Mouse (Mus musculus) retina, postnatal 1 day (tissue): ENCODE measurements around the gene Cd5.
A peak's percentile ranks its signal among the peaks of the same experiment; 100 is the strongest.

Experiments
- DNase-seq: peaks from one replicate; pipeline ENCODE4 v3.0.0-alpha.2; 2012

Gene Cd5

DNA sequence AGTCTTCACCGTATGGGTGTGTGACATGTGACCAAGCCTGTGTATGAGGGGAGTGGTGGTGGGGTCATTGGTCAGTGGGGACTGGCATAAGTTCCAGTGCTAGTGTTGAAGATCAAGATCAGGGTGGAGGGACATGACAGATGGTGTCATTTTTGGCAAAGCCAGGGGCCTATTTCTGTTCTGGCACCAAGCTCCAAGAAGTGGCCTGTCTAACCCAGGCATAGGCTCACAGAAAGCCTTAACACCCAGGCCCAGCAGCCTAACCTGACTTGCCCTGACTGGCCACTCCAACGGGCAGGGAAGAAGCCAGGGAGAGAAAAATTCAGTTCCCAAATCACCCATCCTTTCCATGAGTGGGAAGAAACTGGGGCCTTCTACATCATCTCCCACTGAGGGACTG lies 18.7 kb upstream of the Cd5 start:
- no peak for DNase-seq

DNA sequence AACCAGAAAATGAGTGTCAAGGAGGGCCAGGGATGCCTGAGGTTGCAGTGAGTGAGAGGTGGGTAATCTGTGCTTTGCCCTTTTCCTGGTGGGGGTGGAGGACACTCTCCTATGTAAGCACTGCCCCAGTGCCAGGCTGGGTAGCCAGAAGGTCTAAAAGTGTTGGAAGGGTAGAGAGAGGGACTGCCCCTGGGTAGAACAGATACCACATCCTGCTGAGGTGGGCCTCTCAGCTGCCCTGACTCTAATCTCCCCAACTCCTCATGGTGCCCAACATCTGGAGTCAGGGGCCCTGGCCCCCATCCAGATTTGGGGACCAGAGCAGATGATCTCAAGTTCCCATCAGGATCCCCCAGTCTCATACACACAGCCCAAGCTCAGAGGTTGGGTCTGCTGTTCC lies 18.3 kb upstream of the Cd5 start:
- no peak for DNase-seq

DNA sequence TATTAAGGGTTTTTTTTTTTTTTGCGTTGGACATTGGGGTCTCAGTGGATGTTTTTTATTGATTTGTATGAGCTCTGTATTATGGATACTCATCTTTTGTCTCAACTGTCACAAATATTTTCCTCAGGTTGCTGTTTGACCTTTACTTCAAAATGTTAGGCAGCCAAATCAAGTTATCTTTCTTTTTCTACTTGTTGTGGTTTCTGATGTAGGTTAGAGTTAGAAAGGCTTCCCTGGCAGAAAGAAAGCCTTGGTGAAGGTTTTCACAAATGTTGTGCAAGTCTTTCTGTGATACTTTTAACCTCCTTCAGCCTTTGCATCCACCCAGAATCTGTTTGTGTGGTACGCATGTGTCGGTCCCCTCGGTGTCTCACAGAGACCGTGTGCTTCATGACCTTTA lies 13.8 kb upstream of the Cd5 start:
- DNase-seq = no peak

DNA sequence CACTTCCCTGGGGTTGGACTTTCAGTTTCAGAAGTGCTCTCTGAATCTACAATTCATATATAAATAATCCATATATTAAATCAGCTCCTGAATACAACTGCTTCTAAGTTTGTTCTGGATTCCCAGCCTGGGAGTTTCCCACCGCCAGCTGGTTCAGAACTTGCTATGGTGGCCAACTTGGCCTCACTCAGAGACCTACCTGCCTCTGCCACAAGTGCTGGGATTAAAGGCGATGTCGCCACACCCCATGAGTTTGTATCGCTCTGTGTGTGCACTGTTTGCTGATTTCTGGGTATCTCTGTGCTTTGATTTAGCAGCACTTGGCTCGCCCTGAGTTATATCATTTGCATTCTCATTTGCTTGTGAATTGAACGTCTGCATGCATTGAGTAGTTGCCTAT lies 13.3 kb upstream of the Cd5 start:
- no peak for DNase-seq

DNA sequence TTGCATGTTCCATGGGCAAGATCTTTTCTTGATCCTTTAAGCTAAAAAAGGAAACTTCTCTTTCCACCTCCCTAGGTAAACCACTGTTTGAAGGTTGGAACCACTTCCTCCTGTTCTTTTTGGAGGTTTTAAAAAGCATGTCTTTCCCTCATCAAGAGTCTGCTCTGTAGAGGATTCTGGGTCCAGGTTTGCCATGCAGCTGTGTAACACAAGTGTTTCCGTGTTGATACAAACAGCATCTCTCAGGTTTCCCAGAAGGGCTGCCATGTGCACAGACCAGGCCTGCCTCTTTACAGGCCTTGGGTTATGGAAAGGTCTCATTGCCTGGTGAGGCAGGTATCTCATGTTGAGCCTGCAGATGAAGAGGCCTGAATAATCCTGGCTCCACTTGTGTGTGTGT lies 12.8 kb upstream of the Cd5 start:
- no peak for DNase-seq

DNA sequence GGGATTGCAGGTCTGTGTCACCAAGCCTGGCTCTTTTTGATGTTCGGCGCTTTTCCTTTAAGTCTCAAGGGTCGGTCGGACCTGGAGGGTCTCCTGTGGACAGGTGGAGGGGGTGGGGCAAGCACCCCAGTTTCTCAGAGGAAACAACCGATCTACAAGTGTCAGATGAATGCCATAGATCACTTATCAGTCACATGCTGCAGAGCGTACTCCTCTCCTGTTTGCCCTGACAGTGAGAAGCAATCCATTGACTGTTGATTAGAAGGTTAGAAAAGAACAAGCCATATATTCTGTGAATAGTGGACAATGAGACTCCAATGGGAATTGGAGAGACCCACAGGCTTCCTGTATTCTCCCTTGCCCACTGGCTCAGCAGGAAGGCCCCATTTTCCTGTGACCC lies 11.4 kb upstream of the Cd5 start:
- DNase-seq = no peak

DNA sequence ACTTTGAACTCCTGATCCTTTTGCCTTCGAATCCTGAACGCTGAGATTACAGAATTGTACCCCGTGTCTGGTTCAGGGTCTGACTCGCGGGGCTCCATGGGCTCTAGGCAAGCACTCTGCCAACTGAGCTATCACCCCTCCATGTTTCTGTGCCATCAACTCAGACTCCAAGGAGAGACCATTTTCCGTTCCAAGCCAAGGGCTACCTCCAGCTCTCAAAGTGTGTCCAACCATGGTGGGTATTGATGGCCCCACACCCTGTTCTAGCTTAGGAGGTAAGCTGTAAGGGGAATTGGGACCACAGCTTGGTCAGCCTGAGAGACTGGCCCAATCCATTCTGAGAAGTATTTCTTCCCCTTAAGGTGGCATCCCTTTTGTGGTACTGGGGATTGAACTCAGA lies 10.5 kb upstream of the Cd5 start:
- no peak for DNase-seq

DNA sequence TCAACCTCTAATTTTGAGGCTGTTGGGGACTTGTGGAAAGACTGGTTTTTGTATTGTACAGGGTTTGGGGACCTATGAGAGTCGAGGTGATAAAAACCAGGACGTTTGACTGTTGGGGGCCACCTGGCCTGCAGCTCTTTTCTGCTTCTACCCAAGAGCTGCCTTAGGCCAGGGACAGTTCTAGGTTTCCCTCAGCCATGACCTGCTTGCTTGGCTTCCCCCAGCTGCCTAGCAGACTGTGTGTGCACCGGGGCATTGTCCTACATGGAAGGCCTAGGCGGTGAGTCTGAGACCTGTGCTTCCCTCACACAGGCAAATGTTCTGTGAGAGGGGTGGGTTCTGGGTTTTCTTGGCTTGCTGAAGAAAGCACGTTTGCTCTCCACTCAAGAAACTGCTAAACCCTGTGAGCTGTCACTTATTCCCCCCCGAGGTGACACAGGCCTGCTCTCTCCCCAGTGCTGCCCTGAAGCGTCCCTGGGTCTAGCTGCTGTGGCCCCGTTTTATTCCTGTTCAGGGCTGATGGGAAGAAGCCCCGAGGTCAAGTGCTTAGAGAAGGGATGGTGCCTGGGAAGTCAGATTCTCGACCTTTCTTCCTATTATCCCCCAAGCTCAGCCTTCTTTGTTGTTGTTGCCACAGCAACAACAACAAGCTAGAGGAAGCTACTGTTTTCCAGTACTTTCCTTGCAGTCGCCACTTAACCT lies 9.8 kb upstream of the Cd5 start:
- DNase-seq = peak; percentile 28

DNA sequence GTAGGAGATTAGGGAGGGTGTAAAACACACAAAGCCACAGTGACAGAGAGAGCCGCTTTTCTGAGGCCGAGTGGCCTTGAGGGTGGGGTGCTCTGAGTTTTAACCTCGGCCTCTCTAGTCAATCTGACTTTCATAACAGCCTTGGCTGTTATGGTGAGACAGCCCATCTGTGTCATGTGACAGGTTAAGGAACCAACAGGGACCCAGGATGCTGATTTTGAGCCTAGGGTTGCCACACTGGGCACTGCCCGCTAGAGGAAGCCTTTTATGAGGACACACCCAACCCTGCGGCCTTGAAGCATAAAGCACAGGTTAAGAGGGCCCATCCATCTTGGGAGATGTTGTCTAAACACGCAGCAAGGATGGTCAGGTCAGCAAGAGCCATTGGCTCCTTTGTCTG lies 8.9 kb upstream of the Cd5 start:
- DNase-seq = no peak

DNA sequence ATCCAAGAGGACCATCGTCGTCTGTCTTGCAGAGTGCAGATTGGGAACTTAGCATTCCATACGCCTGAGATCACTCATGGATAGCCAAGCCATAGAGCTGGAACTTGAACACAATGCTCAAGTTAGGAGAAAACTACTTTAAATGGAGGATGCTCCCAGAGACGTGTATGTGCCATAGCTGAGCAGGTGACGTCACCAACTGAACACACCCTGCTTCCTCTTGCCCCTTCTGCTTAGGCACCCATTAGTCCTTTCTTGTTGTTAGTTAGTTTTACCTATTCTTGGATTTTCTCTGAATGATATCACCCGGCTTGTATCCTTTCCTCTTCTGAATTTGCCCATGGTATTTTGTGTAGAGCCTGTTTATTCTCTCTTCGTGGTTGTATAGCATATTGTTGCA lies 8.4 kb upstream of the Cd5 start:
- no peak for DNase-seq

DNA sequence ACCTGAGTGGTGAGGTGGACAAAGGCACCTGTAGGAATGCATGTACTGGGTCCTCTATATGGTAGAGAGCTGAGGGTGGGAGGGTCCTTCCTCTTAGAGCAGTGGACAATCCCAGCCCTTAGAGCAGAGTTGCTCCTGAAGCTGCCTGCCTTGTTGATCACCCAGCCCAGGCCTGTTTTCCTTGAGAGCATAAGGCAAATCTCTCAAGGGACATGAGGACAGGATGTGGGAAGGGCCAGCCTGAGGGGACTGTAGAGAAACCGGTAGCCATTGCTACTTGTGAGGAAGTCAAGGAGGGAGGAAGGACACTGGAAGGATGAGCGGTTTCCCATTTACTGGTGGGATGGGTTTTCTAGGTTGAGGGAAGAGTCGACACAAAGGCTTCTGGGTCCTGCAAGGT lies 3.8 kb upstream of the Cd5 start:
- no peak for DNase-seq

DNA sequence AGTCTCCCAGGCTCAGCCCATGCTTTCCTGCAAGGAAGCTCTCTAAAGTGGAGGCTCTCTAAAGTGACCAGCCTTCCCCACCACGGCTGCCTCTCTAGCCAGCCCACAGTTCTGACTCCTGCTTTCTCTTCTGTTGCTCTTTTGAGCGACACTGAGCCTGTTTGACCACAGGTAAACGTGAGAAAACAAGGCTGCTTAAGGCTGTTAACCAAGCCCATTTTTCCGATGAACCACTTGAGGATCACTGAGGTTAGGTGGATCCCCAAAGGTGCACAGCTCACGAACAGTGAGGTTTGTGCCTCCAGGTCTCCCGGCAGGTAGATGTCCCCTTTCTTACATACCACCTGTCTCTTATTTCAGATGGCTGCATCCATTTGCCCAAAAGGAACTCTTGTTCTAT lies 3.3 kb upstream of the Cd5 start:
- no peak for DNase-seq

DNA sequence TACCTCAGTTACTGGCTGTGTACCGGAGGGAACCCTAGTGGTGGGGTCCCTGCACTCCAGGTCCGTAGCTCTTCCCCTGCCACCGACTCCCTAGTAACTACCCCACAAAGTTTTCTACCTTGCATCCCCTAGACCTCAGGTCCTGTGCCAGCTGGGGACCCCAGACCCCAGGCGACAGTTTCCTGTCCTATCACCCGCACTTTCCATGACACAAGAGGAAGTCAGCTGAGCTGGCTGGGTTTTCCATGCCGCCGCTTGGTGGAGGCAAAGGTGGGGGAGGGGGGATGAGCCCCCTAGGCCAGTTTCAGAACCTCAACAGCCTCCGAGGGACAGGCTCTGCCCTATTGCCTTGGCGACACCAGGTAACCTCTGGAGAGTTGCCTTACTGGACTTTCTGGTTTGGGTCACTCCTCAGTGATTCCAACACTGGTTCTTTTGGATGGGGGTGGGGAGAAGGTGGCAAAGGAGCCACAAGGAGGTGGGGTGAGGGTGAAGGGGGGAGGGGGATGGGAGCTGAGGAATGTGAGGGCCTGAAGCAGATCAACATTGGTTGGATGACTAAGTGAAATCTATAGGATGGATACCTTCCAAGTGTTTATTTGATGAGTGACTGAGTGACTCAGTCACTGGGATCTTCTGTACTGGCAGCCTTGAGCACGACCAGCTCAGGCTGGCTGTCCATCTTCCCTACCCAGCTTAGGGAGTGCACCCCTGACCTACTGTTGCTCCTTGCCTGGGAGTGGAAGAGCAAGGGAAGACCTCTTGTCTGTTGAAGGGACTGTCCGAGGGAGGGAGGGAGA lies 2.0 kb upstream of the Cd5 start:
- DNase-seq = no peak

DNA sequence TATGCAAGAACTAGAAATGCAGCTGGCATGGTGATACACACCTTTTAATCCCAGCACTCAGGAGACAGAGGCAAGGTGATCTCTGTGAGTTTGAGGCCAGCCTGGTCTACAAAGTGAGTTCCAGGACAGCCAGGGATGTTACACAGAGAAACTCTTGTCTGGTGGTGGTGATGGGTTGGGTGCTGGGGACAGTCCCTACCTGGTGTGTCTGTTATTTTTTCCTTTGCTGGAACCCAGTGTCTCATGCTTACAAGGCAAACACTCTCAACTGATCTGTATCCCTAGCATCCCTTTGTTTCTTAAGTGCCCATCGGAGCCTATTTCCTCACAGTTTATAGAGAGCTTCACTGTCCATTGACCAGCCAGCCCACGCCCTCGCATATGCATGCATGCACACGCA lies 1.1 kb upstream of the Cd5 start:
- DNase-seq = no peak

DNA sequence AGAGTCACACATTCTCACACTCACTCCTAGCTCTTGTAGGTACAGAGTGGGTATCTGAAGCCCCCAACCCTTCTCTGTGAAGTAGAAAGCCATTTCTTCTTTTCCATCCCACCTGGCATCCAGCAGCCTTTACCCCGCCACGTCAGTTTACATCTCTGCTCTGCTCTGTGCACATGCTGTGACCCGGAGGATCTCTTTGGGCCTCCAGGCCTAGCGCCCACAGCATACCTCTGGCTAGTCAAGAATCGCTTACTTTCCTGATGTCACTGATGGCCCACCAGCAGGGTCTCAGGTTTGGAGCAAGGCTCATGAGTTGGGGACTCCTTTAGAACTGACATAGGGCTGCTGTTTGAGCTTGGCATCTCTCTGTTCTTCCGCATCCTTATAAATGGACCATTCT lies 764 bp downstream of the Cd5 start:
- no peak for DNase-seq

DNA sequence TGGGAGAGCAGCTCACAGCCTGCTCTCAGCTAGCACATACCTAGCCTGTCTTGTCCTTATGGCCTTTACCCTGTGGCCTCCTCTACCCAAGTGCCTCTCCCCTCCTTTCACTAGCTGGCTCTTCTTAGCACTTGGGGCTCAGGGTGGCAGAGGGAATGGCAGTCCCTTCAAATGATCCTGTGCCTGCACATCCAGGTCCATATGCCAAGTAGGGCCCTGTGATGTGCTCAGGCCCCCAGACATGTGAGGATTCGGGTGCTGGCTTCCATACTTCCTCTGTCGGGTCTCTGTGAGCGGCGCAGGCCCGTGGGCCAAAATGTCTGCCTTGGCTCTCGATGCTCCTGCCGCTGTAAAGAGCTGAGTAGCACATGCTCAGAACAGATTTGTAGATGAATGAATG lies 2.9 kb downstream of the Cd5 start:
- no peak for DNase-seq

DNA sequence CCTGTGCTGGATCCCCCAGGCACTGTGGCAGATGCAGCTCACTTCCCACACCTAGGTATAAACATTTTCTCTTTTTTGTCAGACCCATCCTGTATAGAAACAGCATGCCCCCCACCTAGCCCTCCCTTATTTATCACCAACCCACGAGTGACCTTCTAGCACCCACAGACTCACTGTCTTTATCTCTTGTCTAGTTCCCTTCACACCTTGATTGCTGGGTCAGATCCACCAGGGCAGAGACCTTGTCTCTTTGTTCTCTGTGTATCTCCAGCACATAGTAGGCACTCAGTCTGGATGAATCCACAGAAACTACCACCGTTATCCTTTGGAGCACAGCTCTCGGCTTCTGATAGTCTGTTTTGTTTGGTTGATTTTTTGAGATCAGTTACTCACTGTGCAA lies 3.7 kb downstream of the Cd5 start:
- DNase-seq = no peak

DNA sequence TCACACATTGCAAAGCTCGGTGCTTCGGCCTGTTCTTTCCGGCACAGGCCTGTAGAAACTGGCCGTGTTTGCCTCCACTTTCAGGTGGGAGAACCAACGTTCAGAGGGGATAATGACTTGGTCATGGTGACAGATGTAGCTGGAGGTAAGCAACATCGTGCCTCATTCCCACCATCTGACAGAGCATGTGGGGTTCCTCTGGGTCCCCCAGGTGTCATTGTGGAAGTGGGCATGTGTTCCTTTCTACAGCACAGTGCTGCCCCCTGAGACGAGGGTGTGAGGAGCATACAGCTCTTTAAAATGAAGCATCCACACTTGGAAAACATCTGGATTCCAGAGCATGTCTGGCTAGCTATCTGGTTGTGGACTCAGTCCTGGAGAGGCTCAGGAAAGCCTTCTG lies 4.2 kb downstream of the Cd5 start:
- DNase-seq = no peak

DNA sequence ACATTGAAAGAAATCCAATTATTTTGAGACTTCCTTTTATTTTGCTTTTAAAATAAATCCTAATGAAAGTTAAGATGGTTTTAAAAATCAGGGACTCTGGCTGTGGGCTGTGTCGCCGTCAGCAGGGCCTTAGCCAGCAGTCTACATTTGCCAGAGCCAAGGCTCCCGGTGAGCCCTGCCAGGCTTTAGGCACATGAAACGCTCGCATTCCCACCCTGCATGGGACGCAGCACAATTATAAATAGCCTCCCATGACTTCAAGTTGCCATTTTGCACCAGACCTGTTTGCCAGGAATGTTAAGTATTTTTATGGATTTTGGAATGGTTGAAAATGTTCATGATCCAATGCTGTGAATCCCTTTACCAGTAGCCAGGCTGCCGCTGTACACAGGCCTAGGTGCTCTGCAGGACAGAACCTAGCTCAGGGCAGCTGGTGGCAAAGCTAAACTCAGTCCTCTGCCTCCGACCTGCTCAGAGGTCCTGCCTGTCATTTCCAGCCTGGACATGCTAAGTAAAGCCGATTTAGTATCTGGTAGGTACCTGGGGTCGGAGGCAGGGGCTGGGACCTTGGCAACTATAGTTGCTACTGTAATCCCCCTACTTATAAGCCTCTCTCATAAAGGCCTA lies 5.2 kb downstream of the Cd5 start:
- no peak for DNase-seq

DNA sequence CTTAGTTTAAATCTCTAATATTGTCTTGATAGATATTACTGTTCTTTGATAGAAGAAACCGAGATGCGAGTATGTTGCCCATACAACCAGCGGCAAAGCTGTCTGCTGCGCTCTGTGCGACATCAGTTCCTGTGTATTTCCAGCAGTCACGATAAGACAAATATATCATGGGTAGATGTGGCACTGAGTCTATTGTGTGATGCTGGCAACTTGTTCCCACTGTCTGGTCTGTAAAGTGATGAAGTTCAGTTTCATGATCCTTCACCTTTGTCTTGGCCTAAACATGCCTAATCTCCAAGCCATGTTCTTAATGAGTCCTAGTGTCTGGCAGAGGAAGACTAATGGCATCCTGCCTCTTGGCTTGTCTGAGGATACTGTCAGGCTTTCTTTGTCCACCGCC lies 6.1 kb downstream of the Cd5 start:
- no peak for DNase-seq

DNA sequence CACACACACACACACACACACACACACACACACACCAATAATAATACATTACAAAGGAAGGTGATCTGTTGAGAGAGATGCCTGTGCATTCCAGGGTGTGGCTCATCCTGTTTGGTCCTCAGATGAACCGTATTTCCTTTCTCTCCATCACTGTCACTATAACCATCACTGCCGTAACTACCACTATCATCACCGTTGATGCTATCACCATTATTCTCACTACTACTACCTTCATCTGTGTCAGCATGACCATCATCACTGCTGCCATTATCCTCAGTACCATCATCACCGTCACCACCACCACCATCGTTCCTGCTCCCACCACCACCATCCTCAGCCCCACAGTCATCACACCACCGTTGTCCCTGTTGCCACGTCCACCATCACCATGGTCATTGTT lies 6.8 kb downstream of the Cd5 start:
- DNase-seq = no peak

DNA sequence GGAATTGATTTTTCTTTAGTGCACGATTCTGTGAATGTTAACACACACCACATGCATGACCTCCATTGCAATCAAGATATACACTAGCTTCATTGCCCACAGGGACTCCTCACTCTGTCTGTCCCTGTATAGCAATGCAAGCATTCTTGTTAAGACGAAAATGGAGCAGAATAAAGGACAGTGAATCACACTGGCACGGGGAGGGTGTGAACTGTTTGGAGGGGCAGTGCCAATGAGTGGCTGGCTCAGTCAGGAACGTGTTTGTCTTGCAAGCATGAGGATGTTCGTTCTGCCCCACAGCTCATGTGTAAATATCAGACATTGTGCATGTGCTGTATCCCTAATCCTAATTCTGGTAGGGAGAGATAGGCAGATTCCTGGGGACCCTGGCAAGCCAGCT lies 8.3 kb downstream of the Cd5 start:
- DNase-seq = no peak

DNA sequence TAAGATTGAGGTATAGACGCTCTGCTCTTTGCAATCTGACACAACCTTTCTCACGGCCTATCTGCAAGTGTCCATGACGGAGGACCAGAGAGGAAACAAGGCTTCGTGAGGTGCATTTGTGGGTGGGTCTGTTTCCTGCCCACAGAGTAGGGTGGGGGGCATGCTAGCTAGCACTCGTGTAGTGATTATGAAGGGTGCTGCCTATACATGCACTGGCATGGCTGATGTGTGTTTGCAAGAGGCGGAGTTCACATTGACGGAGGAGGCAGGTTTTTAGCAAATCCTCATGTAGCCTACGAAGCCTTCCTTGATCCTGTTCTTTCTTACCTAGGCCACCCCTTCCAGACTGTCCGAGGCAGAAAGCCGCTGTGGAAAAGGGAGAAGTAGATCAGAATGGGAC lies 8.9 kb downstream of the Cd5 start:
- DNase-seq = no peak

DNA sequence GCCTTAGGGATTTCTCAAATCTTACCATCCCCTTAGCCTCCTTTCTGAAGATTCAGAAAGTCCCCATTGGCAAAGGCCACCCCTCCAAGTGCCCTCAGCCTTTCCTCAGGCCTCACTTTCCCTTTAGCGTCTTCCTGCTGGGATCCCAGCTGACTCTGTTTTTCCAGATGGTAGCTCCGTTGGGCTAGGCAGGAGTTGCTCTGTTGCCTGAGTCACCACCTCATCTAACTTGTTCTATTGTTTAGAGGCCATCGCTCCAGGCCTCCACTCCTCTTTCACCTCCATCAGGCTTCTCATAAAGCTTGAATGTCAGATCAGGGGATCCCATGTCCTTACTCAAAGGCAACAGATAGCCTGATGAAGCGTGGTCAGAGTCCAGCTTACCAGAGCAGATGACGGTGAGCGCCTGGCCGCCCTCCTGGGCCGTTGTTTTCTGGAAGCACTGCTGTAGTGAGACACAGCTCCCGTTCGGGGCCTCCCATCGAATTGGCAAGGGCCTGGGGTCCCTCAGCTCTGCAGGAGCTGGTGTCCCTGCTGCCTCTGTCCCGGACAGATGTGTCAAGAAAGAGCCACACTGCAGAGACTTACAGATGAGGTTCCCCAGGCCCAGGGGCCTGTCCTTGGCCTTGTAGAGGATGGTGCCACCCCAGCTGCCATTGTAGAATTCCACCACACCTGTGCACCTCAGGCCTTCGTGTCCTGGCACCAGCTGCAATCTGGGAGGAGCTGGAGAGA lies 14.0 kb downstream of the Cd5 start:
- DNase-seq = no peak
